Mouse (Mus musculus): ENCODE data around the gene Shisa4. TPM values are rescaled to one million over a fixed set of nuclear protein-coding genes. Genes with fewer than 3 reads are reported as not detected.

The Shisa4 gene
- polyA plus RNA-seq, 1 experiment from 2014 or later, result 31.2 TPM

GRCm38 (mm10) chr1:135324571-135324970 is 50.5 kb downstream of the Shisa4 start, which contains the start of gene Lmod1:
Lmod1 (plus strand) TSS chr1:135324807.
- peak; percentile 6; the same call in 1 of the 2 replicates for TF ChIP-seq CTCF (IDR thresholded peaks at IDR 0.05; ENCODE audit: low read depth)
- DNase-seq (peak; percentile 91), ATAC-seq (ENCODE audit: insufficient read depth) (peak; percentile 97)
- no peaks in the 10 kb centered on the region for H3K36me3 ChIP-seq (ENCODE audit: insufficient read depth)
- H3K4me2 ChIP-seq, result peak within 1 kb of the TSS; percentile 45
- peak within 1 kb of the TSS; percentile 13 for H3K4me3 ChIP-seq (ENCODE audit: low read depth, low read length)
- H3K27ac ChIP-seq (ENCODE audit: low read depth), result peak within 1 kb of the TSS; percentile 75
- H3K4me1 ChIP-seq (ENCODE audit: insufficient read depth), result no peaks in the 10 kb centered on the region
- WGBS, result 7% methylated on average over 8 of the region's 8 CpGs
- H3K9ac ChIP-seq, result peak within 1 kb of the TSS; percentile 40; the same call in 1 of the 2 replicates
- no peaks in the 10 kb centered on the region for H3K9me3 ChIP-seq (ENCODE audit: low read depth, low read length)
- H3K27me3 ChIP-seq (ENCODE audit: insufficient read depth, low read length), result no peaks in the 10 kb centered on the region

DNA sequence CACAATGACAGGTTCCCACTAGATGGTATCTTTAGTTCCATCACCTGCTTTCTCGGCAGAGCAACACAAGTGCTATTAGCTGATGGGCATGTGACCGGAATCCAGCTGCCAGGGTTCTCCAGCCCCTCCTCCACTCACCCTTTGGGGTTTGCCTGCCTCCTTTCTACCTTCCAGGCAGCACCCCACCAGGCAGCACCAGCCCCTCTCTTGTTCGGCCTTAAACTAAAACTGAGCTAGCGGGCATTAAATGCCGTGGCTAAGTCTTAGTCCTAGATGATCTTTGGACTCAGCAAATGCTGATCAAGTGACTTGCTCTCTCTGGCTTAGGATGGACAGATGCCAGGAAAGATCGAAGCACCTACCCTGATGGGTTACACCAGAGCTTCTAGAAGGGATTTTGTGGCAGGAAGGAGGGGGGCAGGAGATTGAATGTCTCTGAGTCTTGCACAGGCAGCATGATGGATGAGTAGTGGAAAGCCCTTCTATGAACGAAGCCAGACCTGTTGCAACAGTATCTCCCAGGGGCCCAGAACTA is 51.6 kb downstream of the Shisa4 start:
- Histone ChIP-seq H3K36me3 (ENCODE audit: insufficient read depth) (no peaks in the 10 kb centered on the region), H3K27me3 (ENCODE audit: insufficient read depth, low read length) (no peaks in the 10 kb centered on the region), H3K4me1 (ENCODE audit: insufficient read depth) (no peaks in the 10 kb centered on the region), H3K4me2 (no peak overlapping the region), H3K9ac (no peak overlapping the region), H3K9me3 (ENCODE audit: low read depth, low read length) (no peaks in the 10 kb centered on the region), H3K27ac (ENCODE audit: low read depth) (no peak overlapping the region), H3K4me3 (ENCODE audit: low read depth, low read length) (no peak overlapping the region)
- ATAC-seq (ENCODE audit: insufficient read depth), result no peak
- no peak for DNase-seq
- WGBS, result 66% methylated on average over 7 of the region's 7 CpGs
- no peak for TF ChIP-seq CTCF (IDR thresholded peaks at IDR 0.05; ENCODE audit: low read depth)

Other genes with a start within 250 kb of the Shisa4 start
- 2.3 and 2.8 TPM in 2 replicates for gene Ptpn7, start 242.5 kb downstream of the Shisa4 start, polyA plus RNA-seq (2014; fragmentation: Nextera tagmentation; extraction: Ambion mirVana)
- gene Arl8a, start 228.4 kb downstream of the Shisa4 start, polyA plus RNA-seq (2014; fragmentation: Nextera tagmentation; extraction: Ambion mirVana), result 46.3 and 46.7 TPM in 2 replicates
- gene Gpr37l1, start 207.6 kb downstream of the Shisa4 start, polyA plus RNA-seq (2014; fragmentation: Nextera tagmentation; extraction: Ambion mirVana), result not detected in 2 replicates
- 12.3 and 13.5 TPM in 2 replicates for gene Elf3, start 116.7 kb downstream of the Shisa4 start, polyA plus RNA-seq (2014; fragmentation: Nextera tagmentation; extraction: Ambion mirVana)
- gene Rnpep, start 91.2 kb downstream of the Shisa4 start, polyA plus RNA-seq (2014; fragmentation: Nextera tagmentation; extraction: Ambion mirVana), result 96.6 and 99.2 TPM in 2 replicates
- 177 and 189 TPM in 2 replicates for gene Timm17a, start 61.5 kb downstream of the Shisa4 start, polyA plus RNA-seq (2014; fragmentation: Nextera tagmentation; extraction: Ambion mirVana)
- gene Lmod1, start 50.4 kb downstream of the Shisa4 start, polyA plus RNA-seq (2014; fragmentation: Nextera tagmentation; extraction: Ambion mirVana), result 3.1 and 3.8 TPM in 2 replicates
- 148 and 158 TPM in 2 replicates for gene Ipo9, start 55.3 kb upstream of the Shisa4 start, polyA plus RNA-seq (2014; fragmentation: Nextera tagmentation; extraction: Ambion mirVana)
- 19.6 and 21.7 TPM in 2 replicates for gene Nav1, start 232.1 kb upstream of the Shisa4 start, polyA plus RNA-seq (2014; fragmentation: Nextera tagmentation; extraction: Ambion mirVana)